Mouse (Mus musculus) forebrain, embryonic 13.5 days (tissue): ENCODE results near the gene Pdk1. TPM values are rescaled to one million over a fixed set of nuclear protein-coding genes. Genes with fewer than 3 reads are reported as not detected.
A peak's percentile ranks its signal among the peaks of the same experiment; 100 is the strongest.

Experiments
- ATAC-seq: fragments of 200-750 bp; cut with Nextera tagmentation; 2 replicates; pipeline ENCODE4 v1.8.0; 2017
- H3K27ac ChIP-seq: fragments of 300-500 bp; sonication (generic); 2 replicates; pipeline ENCODE4 v1.5.1; 2015; ENCODE audit warnings: inconsistent platforms, mild to moderate bottlenecking, moderate library complexity
- H3K27me3 ChIP-seq: fragments of 300-500 bp; sonication (generic); 2 replicates; pipeline ENCODE4 v1.6.1; 2015; ENCODE audit warnings: mild to moderate bottlenecking, inconsistent platforms
- H3K36me3 ChIP-seq: fragments of 300-500 bp; sonication (generic); 2 replicates; pipeline ENCODE4 v1.6.1; 2015; ENCODE audit warnings: mild to moderate bottlenecking, inconsistent platforms; ENCODE audit not compliant: poor library complexity, severe bottlenecking
- H3K4me1 ChIP-seq: fragments of 300-500 bp; sonication (generic); 2 replicates; pipeline ENCODE4 v1.6.1; 2015; ENCODE audit warnings: inconsistent platforms
- H3K4me2 ChIP-seq: fragments of 300-500 bp; sonication (generic); 2 replicates; pipeline ENCODE4 v1.6.1; 2015; ENCODE audit warnings: inconsistent platforms, mild to moderate bottlenecking, moderate library complexity
- H3K4me3 ChIP-seq: fragments of 300-500 bp; sonication (generic); 2 replicates; pipeline ENCODE4 v1.5.1; 2015; ENCODE audit warnings: mild to moderate bottlenecking, inconsistent platforms
- H3K9ac ChIP-seq: fragments of 300-500 bp; sonication (generic); 2 replicates; pipeline ENCODE4 v1.6.1; 2015; ENCODE audit warnings: mild to moderate bottlenecking, inconsistent platforms
- H3K9me3 ChIP-seq: fragments of 300-500 bp; sonication (generic); replicated peaks from 2 replicates; pipeline ENCODE4 v1.6.1; 2016; ENCODE audit warnings: inconsistent platforms
- WGBS: fragments of 180-500 bp; shearing (Covaris S2); methylation state at CpG from one replicate; pipeline ENCODE4 v1.1.7; 2015; 5-methylcytosine and 5-hydroxymethylcytosine counted together
- polyA plus RNA-seq: library from polyadenylated mRNA; unstranded; fragments of >200 nt; fragmentation: Nextera tagmentation; extraction: Ambion mirVana; gene quantifications from 2 replicates; pipeline ENCODE4 v1.2.1, GENCODE M21; 2015

Gene Pdk1
- polyA plus RNA-seq, 1 experiment from 2014 or later: 17.0 TPM

GRCm38 (mm10) chr2:71877865-71878264 is 4.8 kb downstream of the Pdk1 start:
- H3K4me2 ChIP-seq: no peak overlapping the region
- H3K9ac ChIP-seq: no peak overlapping the region
- peaks cover 16% of the 10 kb centered on the region for H3K4me1 ChIP-seq
- H3K36me3 ChIP-seq: peaks cover 9% of the 10 kb centered on the region; the same call in 1 of the 2 replicates
- H3K9me3 ChIP-seq: no peaks in the 10 kb centered on the region
- no peak for ATAC-seq
- WGBS: 95% methylated on average over 4 of the region's 4 CpGs
- H3K27me3 ChIP-seq: peaks cover 3% of the 10 kb centered on the region; the same call in 1 of the 2 replicates
- no peak overlapping the region for H3K4me3 ChIP-seq
- no peak overlapping the region for H3K27ac ChIP-seq

- peaks cover 19% of the 10 kb centered on the region for H3K4me1 ChIP-seq
- no peak overlapping the region for H3K4me3 ChIP-seq
- no peak for ATAC-seq
- H3K27ac ChIP-seq: no peak overlapping the region
- peaks cover 3% of the 10 kb centered on the region; the same call in 1 of the 2 replicates for H3K27me3 ChIP-seq
- H3K36me3 ChIP-seq: peaks cover 11% of the 10 kb centered on the region; the same call in 1 of the 2 replicates
- H3K4me2 ChIP-seq: no peak overlapping the region
- 77% methylated on average over 2 of the region's 2 CpGs for WGBS
- no peak overlapping the region for H3K9ac ChIP-seq
- H3K9me3 ChIP-seq: no peaks in the 10 kb centered on the region
These were observed 5.4 kb downstream of the Pdk1 start for GRCm38 (mm10) chr2:71878441-71878840.

- Histone ChIP-seq H3K27ac (no peak overlapping the region), H3K4me3 (no peak overlapping the region), H3K36me3 (peaks cover 16% of the 10 kb centered on the region; the same call in 1 of the 2 replicates), H3K9ac (no peak overlapping the region), H3K27me3 (peaks cover 3% of the 10 kb centered on the region; the same call in 1 of the 2 replicates), H3K4me2 (no peak overlapping the region), H3K4me1 (peaks cover 18% of the 10 kb centered on the region), H3K9me3 (no peaks in the 10 kb centered on the region)
- no peak for ATAC-seq
These were observed 5.9 kb downstream of the Pdk1 start for GRCm38 (mm10) chr2:71878943-71879342.

- no peak for ATAC-seq
- Histone ChIP-seq H3K27ac (no peak overlapping the region), H3K9me3 (no peaks in the 10 kb centered on the region), H3K4me3 (no peak overlapping the region), H3K9ac (no peak overlapping the region), H3K36me3 (peaks cover 29% of the 10 kb centered on the region), H3K4me1 (peaks cover 6% of the 10 kb centered on the region; the same call in 1 of the 2 replicates), H3K27me3 (no peaks in the 10 kb centered on the region), H3K4me2 (0 out of 2 replicates have a peak overlapping the region, but pooled peaks have one; percentile 12)
- WGBS: 69% methylated on average over 19 of the region's 19 CpGs
These were observed 10.1 kb downstream of the Pdk1 start for GRCm38 (mm10) chr2:71882914-71883651.

- Histone ChIP-seq H3K27me3 (no peaks in the 10 kb centered on the region), H3K9ac (no peak overlapping the region), H3K4me1 (peaks cover 6% of the 10 kb centered on the region; the same call in 1 of the 2 replicates), H3K4me3 (no peak overlapping the region), H3K9me3 (no peaks in the 10 kb centered on the region), H3K27ac (no peak overlapping the region), H3K4me2 (no peak overlapping the region), H3K36me3 (peaks cover 24% of the 10 kb centered on the region; the same call in 1 of the 2 replicates)
- ATAC-seq: no peak
- 93% methylated on average over 4 of the region's 4 CpGs for WGBS
These were observed 14.2 kb downstream of the Pdk1 start for GRCm38 (mm10) chr2:71887269-71887668.

DNA sequence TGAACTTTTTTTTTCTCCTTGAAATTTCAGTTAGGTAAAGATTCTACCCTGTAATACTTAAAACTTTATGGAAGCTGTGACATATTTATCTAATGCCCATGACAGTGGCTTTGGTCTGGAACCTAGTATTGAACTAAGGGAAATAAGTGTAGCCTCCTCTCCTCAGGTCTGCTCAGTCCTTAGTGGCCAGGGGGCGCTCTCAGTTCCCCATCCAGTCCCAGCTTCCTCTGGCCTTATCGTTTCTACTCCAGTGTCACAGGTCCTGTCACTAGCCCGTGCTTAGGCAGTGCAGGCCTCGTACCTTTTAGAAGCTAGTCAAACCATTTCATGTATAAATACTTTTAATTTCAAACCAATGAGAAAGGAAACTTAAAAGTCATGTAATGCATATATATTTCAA is 15.4 kb downstream of the Pdk1 start:
- H3K9me3 ChIP-seq: no peaks in the 10 kb centered on the region
- no peaks in the 10 kb centered on the region for H3K27me3 ChIP-seq
- H3K4me1 ChIP-seq: peaks cover 4% of the 10 kb centered on the region; the same call in 1 of the 2 replicates
- no peak overlapping the region for H3K4me3 ChIP-seq
- H3K9ac ChIP-seq: no peak overlapping the region
- 82% methylated on average over 4 of the region's 4 CpGs for WGBS
- no peak overlapping the region for H3K4me2 ChIP-seq
- peaks cover 33% of the 10 kb centered on the region for H3K36me3 ChIP-seq
- no peak overlapping the region for H3K27ac ChIP-seq
- no peak for ATAC-seq

- no peaks in the 10 kb centered on the region for H3K4me1 ChIP-seq
- ATAC-seq: no peak
- no peaks in the 10 kb centered on the region for H3K27me3 ChIP-seq
- no peak overlapping the region for H3K4me3 ChIP-seq
- H3K36me3 ChIP-seq: peaks cover 22% of the 10 kb centered on the region
- no peak overlapping the region for H3K4me2 ChIP-seq
- no peak overlapping the region for H3K27ac ChIP-seq
- H3K9me3 ChIP-seq: no peaks in the 10 kb centered on the region
- 92% methylated on average over 2 of the region's 2 CpGs for WGBS
- no peak overlapping the region for H3K9ac ChIP-seq
These were observed 18.5 kb downstream of the Pdk1 start for GRCm38 (mm10) chr2:71891536-71891935.

- H3K9ac ChIP-seq: no peak overlapping the region
- no peak for ATAC-seq
- H3K4me3 ChIP-seq: no peak overlapping the region
- H3K27me3 ChIP-seq: no peaks in the 10 kb centered on the region
- peaks cover 19% of the 10 kb centered on the region for H3K36me3 ChIP-seq
- no peak overlapping the region for H3K4me2 ChIP-seq
- H3K4me1 ChIP-seq: no peaks in the 10 kb centered on the region
- H3K27ac ChIP-seq: no peak overlapping the region
- no peaks in the 10 kb centered on the region for H3K9me3 ChIP-seq
- WGBS: 97% methylated on average over 7 of the region's 7 CpGs
These were observed 19.8 kb downstream of the Pdk1 start for GRCm38 (mm10) chr2:71892741-71893349.

DNA sequence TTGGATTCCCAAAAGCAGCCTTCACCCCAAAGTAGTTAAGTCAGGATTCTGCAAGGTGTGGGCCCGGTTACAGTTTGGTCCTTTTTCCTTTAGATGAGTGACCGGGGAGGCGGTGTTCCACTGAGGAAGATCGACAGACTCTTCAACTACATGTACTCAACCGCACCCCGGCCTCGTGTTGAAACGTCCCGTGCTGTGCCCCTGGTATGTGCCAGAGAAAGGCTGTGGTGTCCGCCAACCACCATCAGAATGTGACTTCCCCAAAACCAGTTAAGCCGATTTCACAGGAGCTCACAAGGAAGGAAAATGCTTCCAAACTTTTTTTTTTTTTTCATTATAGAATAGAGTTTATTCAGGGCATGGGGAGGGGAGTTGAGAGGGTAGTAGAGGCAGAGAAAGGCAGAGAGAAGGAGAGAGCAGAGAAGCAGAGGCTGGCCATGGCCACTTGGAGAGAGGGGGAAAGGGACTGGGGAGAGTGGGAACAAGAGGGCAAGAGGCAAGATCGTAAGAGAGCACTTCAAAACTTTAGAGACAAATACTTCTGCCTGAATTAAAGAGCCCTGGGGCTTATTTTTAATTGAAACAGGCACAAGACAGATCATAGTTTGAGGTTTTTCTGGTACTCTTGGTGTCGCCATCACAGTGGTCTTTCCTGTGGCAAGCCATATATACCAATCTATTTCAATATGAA is 22.7 kb downstream of the Pdk1 start:
- Histone ChIP-seq H3K27me3 (no peaks in the 10 kb centered on the region), H3K9me3 (no peaks in the 10 kb centered on the region), H3K9ac (no peak overlapping the region), H3K36me3 (peaks cover 19% of the 10 kb centered on the region), H3K4me3 (no peak overlapping the region), H3K4me2 (no peak overlapping the region), H3K27ac (no peak overlapping the region), H3K4me1 (no peaks in the 10 kb centered on the region)
- 93% methylated on average over 13 of the region's 13 CpGs for WGBS
- ATAC-seq: no peak

GRCm38 (mm10) chr2:71897420-71897819 is 24.4 kb downstream of the Pdk1 start:
- H3K4me2 ChIP-seq: no peak overlapping the region
- H3K27me3 ChIP-seq: no peaks in the 10 kb centered on the region
- no peak overlapping the region for H3K4me3 ChIP-seq
- H3K36me3 ChIP-seq: peaks cover 20% of the 10 kb centered on the region
- 50% methylated on average over 12 of the region's 12 CpGs for WGBS
- H3K27ac ChIP-seq: no peak overlapping the region
- ATAC-seq: no peak
- no peaks in the 10 kb centered on the region for H3K4me1 ChIP-seq
- H3K9ac ChIP-seq: no peak overlapping the region
- no peaks in the 10 kb centered on the region for H3K9me3 ChIP-seq

GRCm38 (mm10) chr2:71898335-71898856 is 25.4 kb downstream of the Pdk1 start:
- 59% methylated on average over 8 of the region's 8 CpGs for WGBS
- Histone ChIP-seq H3K4me3 (no peak overlapping the region), H3K9me3 (no peaks in the 10 kb centered on the region), H3K4me2 (no peak overlapping the region), H3K9ac (no peak overlapping the region), H3K36me3 (peaks cover 11% of the 10 kb centered on the region), H3K27me3 (no peaks in the 10 kb centered on the region), H3K4me1 (no peaks in the 10 kb centered on the region), H3K27ac (no peak overlapping the region)
- no peak for ATAC-seq

- ATAC-seq: no peak
- H3K27ac ChIP-seq: no peak overlapping the region
- H3K36me3 ChIP-seq: peaks cover 9% of the 10 kb centered on the region
- H3K4me1 ChIP-seq: no peaks in the 10 kb centered on the region
- H3K9ac ChIP-seq: no peak overlapping the region
- no peak overlapping the region for H3K4me2 ChIP-seq
- H3K9me3 ChIP-seq: no peaks in the 10 kb centered on the region
- 74% methylated on average over 15 of the region's 15 CpGs for WGBS
- no peak overlapping the region for H3K4me3 ChIP-seq
- no peaks in the 10 kb centered on the region for H3K27me3 ChIP-seq
These were observed 26.9 kb downstream of the Pdk1 start for GRCm38 (mm10) chr2:71899886-71900285.
